Mouse (Mus musculus) Muller cell, postnatal 12 days (primary cell): ENCODE measurements at regions not wholly inside any gene's neighbourhood (a gene's known extent, or its start where the extent isn't known, plus 50 kb on each side); places are given as distances from the start of the nearest gene placed in this dataset.

Experiments
- DNase-seq: peaks from one replicate; pipeline ENCODE4 v3.0.0-alpha.2; 2015; ENCODE audit errors: inconsistent ontology term

DNA sequence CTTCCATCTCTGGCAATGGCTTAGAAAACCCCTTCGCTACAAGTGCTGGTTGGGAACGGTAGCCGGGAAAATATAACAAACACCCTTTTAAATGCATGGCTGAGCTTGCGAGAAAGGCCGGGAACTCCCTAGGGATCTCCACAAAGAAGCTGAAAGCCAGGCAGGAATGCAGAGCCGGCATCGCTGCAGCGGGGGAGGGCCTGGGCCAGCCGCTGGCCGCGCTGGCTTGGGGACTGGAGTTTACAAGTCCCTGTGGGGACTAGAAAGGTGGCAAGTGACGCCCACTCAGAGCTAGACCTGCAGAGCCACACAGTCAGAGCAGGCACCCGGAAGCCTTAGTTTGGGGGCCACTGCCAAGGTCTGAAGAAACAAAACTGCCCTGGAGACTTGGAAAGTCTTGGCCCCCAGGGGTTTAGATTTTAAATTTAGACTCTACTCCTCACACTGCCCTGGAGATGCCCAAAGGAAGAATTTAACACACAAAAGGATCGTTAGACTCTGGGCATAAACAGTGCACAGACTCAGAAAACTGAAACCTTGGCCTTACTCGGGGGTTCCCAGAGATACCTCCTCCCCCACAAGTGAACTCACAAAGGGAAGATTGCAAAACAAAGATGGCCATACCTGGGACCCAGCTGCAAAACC is 59.4 kb downstream of the 1700001O22Rik start:
- DNase-seq, result peak; percentile 90

DNA sequence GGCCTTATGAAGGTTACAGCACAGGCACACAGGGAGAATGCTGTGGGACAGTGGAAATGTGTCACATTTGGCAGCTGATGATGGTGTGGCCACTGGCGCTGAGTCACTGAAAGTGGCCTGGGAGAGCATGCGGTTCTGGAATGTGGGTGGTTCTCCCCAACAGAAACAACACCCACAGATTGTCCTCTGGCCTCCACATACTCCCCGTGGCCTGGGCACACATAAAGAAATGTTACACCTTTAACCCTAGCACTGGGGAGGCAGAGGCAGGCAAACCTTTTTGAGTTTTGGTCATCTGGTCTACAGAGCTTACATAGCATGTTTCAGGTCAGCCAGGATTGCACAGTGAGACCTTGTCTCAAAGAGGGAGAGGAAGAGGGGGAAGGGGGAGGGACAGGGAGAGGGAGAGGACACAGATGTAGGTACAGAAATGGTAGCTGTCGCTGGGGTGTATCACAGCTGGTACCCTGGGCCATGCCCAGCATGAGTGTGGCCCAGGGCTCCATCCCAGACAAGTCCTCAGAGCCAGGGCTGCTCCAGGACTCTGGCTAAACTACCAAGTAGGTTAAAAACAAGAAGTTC is 60.1 kb downstream of the 1700001O22Rik start:
- peak; percentile 87 for DNase-seq

DNA sequence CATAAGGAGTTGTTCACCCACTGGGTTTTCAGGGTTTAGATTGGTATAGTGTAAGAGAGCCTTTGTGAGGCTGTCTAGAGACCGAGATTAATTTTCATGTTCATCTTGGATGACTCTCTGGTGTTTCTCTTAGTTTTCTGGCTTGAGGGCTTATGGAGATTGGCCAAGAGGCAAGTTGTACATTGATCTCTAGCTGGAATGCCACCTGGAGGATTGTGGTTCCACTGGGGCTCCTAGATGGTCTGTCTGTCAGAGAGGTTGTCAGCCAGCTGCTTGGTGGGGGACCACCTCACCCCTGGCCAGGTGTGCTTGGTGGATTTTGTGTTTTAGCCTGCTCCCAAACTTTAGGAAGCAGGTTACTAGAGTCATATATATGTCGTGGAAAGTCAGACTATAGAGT is 62.0 kb downstream of the 1700001O22Rik start:
- no peak for DNase-seq

DNA sequence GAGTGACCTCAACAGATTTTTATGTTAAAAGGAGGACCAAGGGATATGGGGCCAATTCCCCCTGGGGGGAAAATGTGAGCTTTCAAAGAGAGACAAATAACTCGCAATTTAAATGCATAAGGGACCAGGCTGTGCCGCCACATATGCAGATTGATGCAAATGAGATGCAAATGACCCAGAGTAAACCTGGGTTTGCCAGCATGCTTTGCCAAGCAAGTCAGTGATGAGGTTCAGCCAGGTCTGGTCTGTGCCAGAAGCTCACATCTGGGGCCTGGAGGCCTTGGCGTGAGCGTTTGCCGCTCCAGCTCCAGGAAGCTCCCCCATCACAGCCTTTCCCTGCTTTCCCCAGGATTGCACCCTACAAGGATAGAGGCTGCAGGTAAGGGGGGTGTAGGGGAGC is 65.7 kb downstream of the 1700001O22Rik start:
- DNase-seq, result no peak

DNA sequence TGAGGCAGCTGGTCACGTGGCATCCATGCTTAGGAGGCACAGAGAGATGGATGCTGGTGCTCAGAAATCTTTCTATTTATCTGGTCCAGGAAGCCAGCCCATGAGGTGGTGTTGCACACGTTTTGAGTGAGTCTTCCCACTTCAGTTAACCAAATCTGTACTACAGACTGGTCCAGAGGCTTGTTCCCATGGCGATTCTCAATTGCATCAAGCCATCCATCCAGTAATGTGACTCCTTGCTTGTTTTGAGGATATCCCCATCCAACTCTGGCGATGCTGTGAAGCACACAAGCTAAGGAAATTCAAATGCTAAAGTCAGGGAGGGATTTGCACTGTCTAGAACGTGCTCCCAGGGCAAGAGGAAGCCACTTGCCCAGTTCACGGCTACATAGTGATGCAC is 66.8 kb downstream of the 1700001O22Rik start:
- no peak for DNase-seq

DNA sequence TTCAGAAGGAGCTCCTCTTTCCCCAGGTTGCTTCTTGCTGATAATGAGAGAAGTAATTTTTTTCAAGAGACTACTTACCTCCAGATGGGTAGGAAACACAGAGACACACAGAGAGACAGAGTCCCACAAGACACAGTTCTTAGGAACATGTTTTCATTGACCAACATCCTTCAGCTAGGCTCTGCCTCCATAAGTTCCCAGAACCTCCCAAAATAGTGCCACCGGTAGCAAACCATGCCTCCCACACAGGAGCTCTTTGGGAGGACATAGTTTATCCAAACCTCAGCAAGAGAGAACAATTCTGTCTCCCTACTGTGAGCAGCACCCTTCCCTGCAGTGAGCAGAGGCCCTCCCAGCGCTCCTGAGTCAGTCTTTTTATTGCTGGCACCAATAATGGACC is 67.2 kb downstream of the 1700001O22Rik start:
- no peak for DNase-seq

DNA sequence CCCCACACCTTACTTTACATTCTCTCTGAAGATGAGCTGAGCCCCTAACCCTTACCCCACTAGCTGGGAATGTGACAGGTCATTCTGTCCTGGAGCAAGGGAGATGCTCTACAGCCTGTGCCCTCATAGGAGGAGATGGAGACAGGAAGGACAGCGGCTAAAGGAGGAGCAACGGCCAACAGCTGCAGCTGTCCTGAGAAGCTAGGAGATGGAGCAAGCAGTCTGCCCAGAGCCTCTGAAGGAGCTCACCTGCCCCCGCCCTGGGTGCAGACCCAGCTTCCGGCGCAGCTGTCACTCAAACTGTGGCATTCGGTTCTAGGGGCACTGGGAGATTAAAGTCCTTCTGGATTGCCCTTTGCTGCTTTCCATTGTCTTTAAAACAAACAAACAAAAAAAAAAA is 69.6 kb downstream of the 1700001O22Rik start:
- no peak for DNase-seq

DNA sequence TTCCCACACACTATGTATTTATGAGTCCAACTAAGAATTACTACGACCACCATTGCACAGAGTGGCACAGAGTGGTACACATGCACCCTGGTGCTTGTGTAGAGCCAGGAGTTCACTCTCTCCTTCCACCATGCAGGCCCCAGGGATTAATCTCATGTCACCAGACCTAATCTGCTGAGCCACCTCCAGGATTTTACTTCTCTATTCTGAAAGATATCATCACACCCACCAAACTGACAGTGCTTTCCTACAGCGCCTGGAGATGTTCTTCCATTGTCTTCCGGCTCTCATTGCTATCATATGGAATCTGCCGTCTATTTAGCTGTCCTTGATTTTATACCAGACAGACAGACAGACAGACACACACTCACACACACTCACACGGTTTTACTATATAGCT is 71.6 kb downstream of the 1700001O22Rik start:
- no peak for DNase-seq

DNA sequence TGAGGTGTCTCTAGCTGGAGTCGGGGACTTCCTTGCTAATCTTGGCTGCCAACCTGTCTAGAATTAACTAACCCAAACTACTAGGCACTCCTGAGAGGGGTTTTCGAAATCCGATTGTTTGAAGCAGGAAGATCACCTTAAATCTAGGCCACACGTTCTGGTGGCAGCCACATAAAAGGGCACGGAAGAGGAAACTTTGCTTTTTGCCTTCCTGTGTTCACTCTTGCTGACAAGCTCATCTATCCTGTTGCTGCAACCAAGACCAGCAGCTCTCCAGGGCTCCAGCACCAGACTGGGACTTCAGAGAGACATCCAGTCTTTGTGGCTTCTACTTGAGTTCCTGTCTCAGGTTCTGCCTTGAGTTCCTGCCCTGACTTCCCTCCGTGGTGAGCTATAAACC is 75.5 kb downstream of the 1700001O22Rik start:
- no peak for DNase-seq

DNA sequence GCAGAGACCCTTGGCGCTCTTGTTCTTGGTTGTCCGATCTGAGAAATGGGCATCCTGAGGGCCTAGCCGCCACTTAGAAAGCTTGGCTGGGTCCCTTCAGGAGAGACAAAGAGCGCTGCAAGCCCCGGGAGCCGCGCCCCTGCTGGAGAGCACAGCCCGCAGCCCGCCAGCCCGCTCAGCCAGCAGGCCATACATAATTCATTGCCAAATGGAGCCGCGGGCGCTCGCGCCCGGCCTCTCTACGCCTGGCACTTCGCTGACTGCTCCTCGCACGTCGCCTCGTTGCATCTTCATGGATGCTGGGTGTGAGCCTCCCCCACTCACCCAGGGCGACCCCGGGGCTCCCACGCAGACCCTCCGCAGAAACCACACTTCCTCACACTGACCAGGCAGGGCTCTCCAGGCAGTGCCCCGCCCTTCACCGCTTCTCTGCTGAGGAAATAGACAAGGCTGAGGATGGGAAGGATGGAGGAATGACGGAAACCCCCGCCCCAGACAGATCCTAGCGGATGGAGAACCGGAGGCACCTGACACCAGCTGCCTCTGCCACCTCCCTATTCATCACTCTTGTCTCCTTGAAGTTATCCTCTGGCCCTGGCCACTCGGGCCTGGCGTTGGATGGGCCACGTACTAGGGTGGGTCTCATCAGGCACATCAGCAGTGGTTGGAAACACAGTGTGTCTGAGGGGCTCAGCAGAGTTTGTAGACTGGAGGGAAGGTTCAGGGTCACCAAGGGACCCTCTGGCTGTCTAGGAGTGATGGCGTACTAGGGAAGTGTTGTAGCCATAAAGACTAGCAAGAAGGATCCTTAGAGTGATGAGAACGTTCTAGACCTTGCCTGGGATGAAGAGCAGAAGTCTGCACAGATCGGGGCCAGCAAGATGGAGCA is 77.6 kb downstream of the 1700001O22Rik start:
- peak; percentile 58 for DNase-seq

DNA sequence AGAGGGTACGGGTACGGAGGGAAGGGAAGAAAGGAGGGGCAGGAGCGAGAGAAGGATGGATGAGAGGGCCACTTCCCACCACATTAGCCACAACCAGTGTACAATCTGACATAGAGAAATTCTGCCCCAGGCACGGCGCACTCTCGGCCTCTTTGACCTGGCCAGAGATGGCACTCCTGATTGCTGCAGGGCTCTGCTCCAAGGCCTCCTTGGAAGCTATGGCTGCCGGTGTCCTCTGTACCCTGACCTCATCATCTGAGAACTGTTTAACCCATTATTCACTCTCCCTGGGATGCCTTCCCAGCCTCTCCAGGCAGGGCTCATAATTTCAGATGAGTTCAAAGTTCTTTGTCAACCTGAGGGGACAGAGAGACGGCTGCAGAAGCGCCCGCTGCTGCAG is 78.3 kb downstream of the 1700001O22Rik start:
- DNase-seq, result no peak

DNA sequence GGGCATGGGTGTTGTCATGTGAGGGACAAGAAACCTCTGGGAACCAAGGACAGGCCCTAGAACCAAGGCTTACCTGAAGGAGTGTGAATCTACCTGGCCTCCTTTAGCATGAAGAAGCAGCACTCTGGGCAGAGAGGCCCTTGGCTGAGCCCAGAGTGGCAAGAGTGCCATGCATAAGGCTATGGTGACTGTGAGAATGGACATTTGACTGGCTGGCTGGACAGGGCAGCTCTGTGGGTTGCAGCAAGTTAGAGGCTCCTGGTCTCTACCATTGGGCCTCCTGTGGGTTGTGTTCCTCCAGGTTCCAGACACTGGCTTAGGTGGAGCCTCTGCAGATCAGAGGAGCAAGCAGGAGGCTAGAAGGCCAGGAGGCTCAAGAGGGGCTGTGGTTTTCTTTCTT is 78.9 kb downstream of the 1700001O22Rik start:
- no peak for DNase-seq

DNA sequence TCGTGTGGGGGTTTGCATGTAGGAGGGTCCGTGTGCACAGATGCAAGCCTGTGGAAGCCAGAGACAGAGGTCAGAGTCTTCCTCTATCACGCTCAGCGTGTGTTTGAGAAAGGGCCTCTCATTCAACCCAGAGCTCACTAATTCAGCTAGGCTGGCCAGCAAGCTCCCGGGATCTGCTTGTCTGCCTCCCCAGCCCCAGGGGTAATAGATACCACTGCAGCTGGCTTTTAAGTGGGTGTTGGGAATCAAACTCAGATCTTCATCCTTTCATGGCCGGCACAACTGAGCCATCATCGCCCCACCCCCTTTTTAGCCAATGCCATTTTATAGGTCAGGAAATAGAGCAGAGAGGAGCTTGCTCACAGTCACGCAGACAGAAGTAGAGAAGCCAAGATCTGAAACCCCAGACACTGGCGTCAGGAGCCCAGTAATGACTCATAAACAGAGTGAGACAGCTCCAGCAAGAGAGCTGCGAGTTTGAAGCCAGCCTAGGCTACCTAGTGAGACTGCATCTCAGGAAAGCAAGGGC is 80.3 kb downstream of the 1700001O22Rik start:
- peak; percentile 82 for DNase-seq

DNA sequence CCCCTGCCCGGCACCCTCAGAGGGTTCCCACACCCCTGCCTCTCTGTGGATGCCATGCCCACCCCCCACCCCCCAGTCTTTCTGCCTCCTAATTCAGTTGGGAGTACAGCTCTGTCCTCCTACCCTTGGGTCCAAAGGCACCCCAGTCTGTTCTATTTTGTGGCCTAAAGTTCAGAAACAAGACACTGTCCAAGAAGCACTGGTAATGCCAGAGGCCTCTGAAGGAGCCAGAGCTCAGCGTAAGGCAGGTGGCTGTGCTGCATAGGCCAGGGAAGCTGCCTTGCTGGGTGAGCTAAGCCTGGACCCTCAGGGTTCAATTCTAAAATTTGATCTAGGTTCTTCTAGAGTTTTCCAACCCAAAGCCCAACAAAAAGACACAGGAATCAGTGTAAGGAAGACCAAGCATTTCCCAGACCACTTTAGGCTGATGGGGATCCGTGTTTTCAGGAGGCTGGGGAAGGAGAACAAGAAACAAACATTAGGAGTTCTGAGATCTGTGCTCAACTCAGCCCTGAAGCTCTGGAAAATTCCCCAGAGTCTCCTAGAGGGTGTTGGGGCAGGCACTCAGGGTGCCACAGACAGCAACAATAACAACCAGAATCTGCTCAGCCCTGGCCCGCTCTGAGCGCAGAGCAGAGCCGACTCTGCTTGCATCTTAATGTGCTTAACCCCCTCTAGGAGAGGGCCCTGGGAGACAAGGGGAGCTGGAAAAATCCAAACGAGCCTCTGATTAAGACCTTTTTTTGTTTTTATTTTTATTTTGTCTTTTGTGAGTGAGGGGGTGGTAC is 81.0 kb downstream of the 1700001O22Rik start:
- peak; percentile 67 for DNase-seq

DNA sequence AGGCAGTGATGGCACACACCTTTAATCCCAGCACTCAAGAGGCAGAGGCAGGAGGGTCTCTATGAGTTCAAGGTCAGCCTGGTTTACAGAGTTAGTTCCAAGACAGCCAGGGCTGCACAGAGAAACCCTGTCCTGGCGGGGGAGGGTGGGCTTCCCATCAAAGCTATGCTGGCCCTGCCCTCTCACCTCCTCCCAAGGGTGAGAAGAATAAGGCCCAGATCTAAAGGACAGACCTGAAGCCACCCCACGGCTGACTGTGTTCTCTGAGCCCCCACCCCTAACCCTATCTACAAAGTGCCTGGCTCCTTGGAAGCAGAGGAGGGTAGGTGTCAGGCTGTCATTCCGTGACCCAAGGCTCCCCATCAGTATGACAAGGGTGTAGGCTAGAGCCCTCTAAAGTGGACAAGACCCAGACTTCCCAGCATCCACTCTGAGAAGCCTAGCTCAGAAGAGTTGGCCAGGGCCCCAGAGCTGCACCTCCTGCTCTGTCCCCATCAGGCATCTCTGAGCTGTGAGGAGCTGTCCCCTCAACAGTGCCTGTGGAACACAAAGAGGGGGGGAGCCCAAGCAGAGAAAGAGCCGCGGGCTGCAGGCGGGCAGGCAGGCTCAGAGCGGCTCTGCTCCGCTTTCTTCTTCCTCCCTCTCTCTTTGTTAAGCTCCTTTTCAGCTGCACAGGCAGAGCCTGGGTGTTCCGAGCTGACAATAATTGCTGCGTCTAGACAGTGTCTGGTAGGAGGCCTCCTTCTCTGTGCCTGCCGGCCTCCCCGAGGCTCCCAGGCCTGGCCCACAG is 81.8 kb downstream of the 1700001O22Rik start:
- peak; percentile 89 for DNase-seq

DNA sequence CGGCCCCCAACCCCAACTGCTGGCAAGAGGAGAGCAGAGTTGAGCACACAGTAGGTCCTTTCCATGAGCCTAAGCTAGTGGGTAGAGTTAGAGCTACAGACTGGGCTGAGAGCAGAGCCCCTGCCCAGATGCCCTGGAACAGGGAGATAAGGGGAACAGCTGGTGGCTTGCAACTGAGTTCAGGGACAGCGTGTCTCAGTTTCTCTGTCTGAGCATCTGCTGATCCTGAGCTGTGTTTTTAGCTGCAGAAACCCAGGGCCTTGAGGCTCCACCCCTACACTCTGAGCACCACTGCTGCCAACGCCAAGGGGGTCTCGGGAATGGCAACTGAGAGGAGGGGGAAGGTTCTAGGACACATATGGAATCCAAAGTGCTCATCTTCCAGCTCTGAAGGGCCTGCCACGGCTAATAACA is 82.4 kb downstream of the 1700001O22Rik start:
- DNase-seq, result no peak

DNA sequence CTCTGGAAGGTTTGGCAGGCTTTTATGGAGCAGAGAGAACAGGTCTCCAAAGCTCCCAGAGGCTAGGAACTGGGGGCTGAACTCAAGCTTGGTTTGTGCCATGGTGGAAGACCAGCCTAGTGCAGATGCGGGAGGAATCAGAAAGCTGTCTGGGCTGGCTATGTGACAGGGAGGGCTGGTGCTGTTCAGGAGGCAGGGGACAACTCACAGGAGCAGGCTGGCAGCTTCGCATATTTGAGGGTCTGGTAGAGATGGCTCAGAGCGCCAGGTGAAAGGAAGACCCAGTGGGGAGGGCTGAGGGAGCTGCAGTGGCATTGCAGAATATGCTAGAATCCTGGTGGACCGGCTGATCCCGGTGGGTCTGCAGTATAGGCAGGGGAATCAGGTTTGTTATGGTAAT is 83.2 kb downstream of the 1700001O22Rik start:
- DNase-seq, result no peak

DNA sequence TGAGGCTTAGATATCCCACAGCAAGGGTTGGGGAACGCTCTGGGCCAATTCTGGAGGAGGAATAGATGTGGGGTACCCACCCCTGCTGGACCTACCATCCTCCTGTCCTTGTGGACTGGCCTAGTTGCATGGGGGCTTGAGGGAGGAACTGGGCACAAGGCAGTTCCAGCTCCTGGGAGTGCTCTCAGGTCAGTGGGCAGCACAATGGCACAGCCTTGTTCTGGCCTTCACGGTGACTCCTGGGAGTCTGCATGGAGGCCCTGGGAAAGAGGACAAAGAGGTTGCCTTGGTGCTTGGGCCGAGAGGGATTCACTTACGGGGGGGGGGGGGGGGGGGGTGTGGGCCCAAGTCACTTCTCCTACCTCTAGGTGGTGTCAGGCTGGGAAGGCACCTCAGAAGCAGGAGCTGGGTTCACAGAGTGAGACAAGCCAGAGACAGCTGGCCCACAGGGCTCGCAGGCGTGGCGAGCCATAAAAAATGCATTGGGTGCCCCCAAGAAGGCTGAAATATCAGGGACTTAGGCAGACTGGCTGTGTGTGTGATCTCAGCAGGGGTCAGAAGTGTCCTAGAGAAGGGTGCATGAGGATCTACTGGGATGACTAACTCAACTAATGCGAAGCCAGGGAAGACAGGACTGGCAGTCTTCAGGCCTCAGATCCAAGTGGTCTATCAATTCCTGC is 83.7 kb downstream of the 1700001O22Rik start:
- peak; percentile 41 for DNase-seq

DNA sequence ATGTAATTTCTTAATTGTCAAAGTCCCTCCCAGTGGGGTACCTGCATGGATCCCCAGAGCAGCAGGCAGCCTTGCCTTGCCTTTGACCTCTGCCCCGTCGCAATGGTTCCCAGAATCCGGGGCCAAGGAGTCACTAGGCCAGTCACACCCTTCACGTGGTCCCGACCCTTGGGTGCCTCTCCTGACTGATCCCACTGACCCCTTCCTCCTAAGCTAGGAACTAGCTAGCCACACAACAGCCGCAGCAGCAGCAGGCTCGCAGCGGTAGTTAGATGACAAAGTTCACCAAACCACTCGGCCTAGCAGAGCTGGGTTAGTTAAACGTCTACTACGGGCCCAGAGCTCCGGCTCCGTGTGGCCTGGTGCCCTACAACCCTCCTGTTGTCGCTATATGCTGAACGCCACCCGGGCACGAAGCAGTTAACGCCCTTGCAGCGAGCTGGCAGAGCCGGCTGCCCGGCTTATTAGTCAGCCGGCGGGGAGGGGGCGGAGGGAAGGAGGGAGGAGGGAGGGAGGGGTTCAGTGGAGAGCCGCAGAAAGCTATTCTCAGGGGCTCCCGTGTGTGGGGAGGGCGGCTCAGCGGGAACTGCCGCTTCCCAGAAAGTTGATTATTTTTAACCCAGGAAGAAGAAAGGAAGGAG is 84.6 kb downstream of the 1700001O22Rik start:
- peak; percentile 97 for DNase-seq

DNA sequence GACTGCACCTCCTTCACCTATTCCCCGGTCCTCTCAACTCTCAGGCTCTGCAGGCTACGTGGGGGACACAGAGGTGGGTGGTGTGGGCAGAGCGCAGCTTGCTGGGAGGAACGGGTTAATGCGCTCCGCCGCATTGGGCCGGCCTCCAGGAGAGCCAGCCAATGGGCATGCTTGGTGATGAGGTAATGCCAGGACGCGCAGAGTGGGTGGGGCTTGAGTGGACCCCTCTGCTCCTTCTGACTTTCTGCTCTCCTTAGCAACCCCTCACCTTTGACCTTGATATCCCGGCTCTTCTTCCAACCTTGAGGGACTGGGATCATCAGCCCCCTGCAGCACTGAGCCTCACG is 85.2 kb downstream of the 1700001O22Rik start:
- DNase-seq, result peak; percentile 81
